Mouse (Mus musculus): ENCODE data around the gene Lrrc61.

The Lrrc61 gene

GRCm38 (mm10) chr6:48554280-48555103, at the start of gene Lrrc61:
Lrrc61 (plus strand) TSS chr6:48554796.
- in situ Hi-C loops (cut with MboI, MseI), result no loop called here

DNA sequence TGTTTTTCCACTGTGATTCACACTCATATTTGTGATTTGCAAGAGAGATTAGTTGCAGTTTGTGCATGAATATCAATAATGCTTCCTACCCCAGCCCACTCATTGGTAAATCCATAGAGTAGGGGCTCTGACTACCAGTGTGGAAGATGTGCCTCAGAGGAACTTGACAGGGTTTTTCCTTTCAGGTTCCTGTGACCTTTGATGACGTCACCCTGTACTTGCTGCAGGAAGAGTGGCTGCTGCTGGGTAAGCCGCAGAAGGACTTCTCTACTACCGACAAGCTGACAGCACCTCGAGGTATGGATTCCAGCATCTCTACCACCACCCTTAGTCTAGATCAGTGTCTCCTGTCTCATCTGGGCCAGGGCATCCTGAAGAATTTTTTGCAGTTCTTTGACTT, 46.5 kb upstream of the Lrrc61 start:
- in situ Hi-C loops (cut with MboI, MseI), result no loop called here

- in situ Hi-C loops (cut with MboI, MseI), result no loop called here
These were observed 44.2 kb upstream of the Lrrc61 start for GRCm38 (mm10) chr6:48510426-48510825.

- in situ Hi-C loops (cut with MboI, MseI), result no loop called here
These were observed 42.7 kb upstream of the Lrrc61 start for GRCm38 (mm10) chr6:48511861-48512260.

DNA sequence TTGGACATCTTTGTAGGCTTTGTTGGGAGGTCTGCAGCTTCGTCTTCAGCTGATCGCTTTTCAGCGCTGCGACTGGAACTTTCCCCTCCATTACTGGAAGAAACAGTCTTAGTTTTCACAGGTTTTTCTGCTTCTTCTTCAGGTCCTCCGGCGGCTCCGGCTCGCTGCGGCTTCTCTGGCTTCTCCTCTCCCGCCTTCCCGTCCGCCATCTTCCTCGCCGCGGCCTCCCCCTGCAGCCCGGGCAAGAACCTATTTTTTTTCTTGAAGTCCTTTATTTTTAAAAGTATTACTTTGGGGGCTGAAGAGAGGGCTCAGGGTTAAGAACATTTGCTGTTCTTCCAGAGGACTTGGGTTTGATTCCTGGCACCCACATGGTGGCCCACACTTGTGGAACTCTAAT, 29.7 kb upstream of the Lrrc61 start:
- in situ Hi-C loops (cut with MboI, MseI), result loop anchor here (10.0 kb wide), 1 partner anchor 1220 kb away; no protein-coding TSS in a partner anchor

GRCm38 (mm10) chr6:48527901-48528300, 26.7 kb upstream of the Lrrc61 start:
- in situ Hi-C loops (cut with MboI, MseI), result loop anchor here (10.0 kb wide), 1 partner anchor 1217 kb away; no protein-coding TSS in a partner anchor

DNA sequence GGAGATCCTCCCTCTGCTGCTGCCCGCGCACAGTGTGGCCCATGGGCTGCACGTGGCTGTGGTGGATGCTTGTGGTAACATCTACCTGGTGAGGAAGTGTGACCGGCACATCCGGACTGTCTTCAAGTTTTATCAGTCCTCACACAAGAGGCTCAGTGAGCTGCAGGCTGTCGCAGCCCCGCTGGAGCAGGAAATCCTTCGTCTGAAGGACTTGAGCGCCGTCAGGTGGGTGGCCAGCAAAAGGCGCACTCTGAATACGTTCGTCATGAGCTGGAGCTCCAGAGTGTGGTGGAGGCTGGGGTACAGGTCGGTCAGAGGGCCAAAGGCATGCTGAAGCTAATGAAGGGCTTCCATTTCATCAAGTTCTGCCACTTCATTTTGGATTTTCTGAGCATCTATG, 25.3 kb upstream of the Lrrc61 start:
- in situ Hi-C loops (cut with MboI, MseI), result loop anchor here (10.0 kb wide), 1 partner anchor 1216 kb away; no protein-coding TSS in a partner anchor

DNA sequence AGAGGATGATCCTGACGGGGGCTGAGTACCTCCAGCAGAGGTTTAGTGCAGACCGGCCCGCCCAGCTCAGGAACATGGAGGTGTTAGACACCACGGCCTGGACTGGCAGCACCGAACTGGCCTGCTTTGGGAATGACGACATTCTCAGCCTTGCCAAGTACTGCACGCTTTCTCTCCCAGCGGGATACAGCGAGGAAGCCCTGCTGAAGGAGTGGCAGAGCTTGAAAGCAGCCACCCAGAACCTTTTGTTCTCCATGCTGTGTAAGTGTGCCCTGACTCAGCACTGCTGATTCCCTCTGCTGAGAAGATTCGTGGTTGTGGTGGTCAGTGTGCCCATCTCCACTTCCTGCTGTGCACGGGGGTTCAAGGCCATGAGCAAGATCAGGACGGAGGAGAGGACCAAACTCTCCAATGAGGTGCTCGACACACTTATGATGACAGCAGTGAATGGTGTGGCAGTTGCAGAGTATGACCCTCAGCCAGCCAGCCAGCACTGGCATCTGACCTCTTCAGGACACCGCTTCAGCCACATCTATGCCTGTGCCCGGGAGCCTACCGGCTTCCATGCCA, 24.6 kb upstream of the Lrrc61 start:
- in situ Hi-C loops (cut with MboI, MseI), result loop anchor here (10.0 kb wide), 2 partner anchors 245 to 1215 kb away; partner anchors contain the start of gene Gimap3

DNA sequence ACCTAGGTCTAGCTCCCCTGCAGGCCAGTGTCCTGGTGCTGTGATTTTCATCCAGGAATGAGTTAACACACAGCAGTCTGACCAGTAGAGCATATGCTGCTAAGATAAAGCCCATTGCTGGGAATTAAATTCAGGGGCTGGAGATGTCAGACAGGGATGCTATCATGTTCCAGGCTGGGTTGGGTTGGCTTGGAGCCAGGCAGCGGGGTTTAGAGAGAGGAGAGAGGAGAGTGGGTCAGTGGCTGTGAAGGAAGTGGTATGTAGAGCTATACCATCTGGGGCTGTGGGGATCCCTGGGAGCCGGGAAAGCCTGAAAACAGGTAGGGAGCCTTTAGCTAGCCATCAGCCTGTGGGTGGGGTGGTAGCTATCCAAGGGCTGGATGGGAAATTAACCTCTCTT, 23.7 kb upstream of the Lrrc61 start:
- in situ Hi-C loops (cut with MboI, MseI), result loop anchor here (10.0 kb wide), 1 partner anchor 244 kb away; the partner anchor contains the start of gene Gimap3

GRCm38 (mm10) chr6:48533475-48533874, 21.1 kb upstream of the Lrrc61 start:
- in situ Hi-C loops (cut with MboI, MseI), result loop anchor here (10.0 kb wide), 1 partner anchor 241 kb away; the partner anchor contains the start of gene Gimap3

GRCm38 (mm10) chr6:48534913-48535312, 19.7 kb upstream of the Lrrc61 start:
- in situ Hi-C loops (cut with MboI, MseI), result loop anchor here (10.0 kb wide), 1 partner anchor 240 kb away; the partner anchor contains the start of gene Gimap3

DNA sequence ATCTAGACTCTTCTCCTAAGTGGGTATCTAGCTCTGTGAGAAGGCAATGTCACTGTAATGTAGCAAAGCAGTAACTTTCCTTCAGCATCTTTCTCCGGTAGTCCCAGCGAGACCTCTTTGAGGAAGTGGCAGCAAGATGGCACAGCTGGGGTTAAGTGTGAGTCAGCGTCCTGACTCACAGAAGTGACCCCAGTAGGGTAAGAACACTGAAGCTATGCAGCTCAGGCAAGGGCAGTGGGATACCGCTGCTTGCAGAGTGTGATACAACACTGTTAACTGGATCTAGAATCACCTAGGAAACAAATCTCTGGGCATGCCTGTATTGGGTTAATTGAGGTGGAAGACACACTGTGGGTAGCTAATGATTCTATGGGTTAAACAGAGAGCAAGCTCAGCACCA, 18.5 kb upstream of the Lrrc61 start:
- in situ Hi-C loops (cut with MboI, MseI), result loop anchor here (10.0 kb wide), 1 partner anchor 239 kb away; the partner anchor contains the start of gene Gimap3

DNA sequence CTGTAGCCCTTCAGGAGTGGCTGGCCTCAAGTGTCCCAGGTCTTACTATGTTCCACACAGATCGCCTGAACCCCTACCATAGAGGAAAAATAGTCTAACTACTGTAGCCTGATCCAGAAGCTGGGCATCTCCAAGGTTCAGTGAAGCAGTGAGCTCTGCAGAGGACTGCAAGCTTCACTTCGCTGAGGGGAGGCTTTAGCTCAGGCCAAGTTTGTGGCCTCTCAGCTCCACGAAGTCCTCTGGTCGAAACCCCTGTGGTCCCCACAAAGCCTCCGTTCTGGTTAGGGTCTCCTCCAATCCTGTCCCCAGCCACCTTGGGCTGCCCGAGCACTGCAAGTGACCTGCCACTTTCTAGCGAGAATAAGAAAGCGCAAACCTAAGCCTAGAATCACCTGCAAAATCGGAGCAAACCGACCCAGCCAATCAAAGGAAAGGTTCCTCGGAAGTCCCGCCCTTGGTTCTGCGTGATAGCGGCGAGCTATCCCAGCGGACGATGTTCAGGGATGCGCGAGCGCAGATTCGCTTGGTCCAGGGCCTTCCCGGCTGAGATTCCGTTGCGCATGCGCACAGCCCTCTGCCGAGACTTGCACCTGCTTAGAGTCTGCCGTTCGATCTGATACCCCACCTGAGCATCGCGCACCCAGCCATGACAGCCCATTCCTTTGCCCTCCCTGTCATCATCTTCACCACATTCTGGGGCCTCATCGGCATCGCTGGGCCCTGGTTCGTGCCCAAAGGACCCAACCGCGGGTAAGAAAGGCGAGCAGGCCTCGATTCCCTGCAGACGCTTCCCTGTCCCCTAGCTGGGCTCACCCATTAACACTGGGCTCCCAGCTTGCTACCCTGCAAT, 17.3 kb upstream of the Lrrc61 start, which contains the start of gene Atp6v0e2:
Gene Atp6v0e2, plus strand, starts transcription at position 511 of the 850 bp plus-strand sequence.
- in situ Hi-C loops (cut with MboI, MseI), result loop anchor here (10.0 kb wide), 1 partner anchor 237 kb away; the partner anchor contains the start of gene Gimap3

DNA sequence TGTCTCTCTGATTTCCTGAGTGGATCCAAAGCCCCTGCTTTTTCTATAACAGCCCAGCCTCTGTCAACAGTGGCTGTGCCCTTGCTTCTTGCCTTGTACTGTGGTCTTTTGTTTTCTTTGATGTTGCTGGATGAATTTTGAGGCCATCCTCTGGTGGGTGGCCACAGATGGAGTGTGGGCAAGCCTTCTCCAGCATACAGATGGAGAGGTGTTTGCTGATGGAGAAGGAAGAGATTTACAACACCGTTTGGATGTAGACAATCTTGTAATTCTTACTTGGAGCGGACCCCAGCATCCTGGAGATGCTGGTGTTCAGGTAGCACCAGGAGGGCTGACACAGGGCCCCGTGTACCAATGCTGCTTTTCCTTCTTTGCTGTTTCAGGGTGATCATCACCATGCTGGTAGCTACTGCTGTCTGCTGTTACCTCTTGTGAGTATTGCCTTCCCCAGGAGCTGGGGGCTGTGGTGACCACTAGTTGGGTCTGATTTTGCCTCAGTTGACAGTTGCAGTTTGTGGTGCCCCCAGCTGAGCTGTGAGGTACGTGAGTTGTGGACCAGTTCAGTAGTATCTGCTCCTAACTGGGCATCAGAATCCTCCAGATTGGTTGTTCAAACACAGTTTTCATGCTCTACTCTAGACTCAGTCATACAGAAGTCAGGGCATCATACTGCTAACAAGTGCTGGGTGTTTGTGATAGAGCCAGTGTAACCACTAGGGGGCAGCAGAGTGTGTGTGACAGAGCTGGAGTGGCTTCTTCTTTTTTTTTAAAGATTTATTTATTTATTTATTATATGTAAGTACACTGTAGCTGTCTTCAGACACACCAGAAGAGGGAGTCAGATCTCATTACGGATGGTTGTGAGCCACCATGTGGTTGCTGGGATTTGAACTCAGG, 15.5 kb upstream of the Lrrc61 start:
- in situ Hi-C loops (cut with MboI, MseI), result loop anchor here (10.0 kb wide), 1 partner anchor 236 kb away; the partner anchor contains the start of gene Gimap3

- in situ Hi-C loops (cut with MboI, MseI), result loop anchor here (5.0 to 10.0 kb wide), 3 partner anchors 97 to 365 kb away; partner anchors contain the start of gene Gimap3
These were observed 14.7 kb upstream of the Lrrc61 start for GRCm38 (mm10) chr6:48539860-48540259.

- in situ Hi-C loops (cut with MboI, MseI), result loop anchor here (5.0 to 10.0 kb wide), 2 partner anchors 97 to 366 kb away; no protein-coding TSS in a partner anchor
These were observed 13.9 kb upstream of the Lrrc61 start for GRCm38 (mm10) chr6:48540721-48541120.

DNA sequence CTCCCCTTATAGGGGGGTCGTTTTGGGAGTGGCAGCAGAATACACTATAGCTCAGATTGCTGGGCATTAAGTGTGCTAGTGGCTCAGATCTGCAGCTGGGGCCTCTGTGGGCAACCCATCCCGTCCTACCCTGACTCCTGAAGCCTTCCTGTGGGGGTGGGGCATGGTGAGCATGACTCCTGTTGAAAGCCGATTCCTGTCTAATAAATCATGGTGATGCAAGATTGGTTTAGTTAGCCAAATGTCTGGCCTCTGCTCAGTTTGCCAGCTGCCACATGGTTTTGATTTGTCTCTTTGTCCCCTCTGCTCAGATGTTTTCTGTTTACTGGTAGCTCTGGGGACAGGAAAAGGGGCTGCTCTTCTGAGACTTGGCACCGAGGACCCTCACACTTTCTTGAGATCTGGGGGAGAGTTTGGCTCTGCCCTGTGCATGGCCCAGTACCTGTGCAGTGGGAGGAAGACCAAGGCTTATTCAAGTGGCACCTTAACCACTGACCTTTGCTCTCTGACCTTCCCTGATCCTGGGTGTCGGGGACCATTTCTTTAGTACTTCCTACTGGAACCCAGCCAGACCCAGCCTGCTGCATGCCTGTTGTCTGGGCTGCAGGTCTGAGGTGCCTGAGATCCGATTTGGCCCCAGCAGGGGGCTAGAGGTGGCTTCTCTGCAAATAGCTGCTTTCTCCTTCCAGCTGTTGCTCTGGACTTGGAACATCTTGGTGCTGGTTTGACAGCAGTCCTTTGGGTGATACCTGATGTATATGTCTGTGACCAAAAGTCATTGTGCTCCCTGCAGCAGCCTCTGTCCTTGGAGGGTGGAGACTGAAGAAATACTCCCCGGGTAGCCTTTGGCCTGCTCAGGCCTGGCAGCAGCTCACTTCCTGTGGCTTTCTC, 12.8 kb upstream of the Lrrc61 start:
- in situ Hi-C loops (cut with MboI, MseI), result loop anchor here (5.0 to 10.0 kb wide), 2 partner anchors 95 to 367 kb away; no protein-coding TSS in a partner anchor

GRCm38 (mm10) chr6:48542631-48543030, 12.0 kb upstream of the Lrrc61 start:
- in situ Hi-C loops (cut with MboI, MseI), result loop anchor here (5.0 to 10.0 kb wide), 2 partner anchors 95 to 368 kb away; no protein-coding TSS in a partner anchor

DNA sequence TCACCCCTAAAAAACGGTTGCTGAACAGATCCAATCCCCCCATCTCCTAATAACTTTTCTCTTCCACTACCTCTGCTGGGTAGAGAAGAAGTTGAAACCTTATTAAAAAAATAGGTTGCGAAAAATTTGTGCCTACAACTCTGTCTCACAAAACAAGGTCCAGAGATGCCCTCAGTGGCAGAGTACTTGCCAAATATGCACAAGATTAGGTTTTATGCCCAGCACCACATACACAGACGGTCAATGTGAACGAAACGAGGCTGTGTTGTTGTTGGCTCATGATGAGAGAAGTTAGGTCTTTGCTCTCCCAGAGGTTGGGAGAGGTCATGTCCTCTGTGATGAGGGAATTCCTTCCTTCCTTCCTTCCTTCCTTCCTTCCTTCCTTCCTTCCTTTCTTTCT, 9.3 kb upstream of the Lrrc61 start:
- in situ Hi-C loops (cut with MboI, MseI), result loop anchor here (10.0 kb wide), 1 partner anchor 370 kb away; no protein-coding TSS in a partner anchor

All from T-helper 2 cell (primary cell).